Mouse (Mus musculus) lung, postnatal 0 days (tissue): ENCODE data around the gene Timmdc1. TPM values are rescaled to one million over a fixed set of nuclear protein-coding genes. Genes with fewer than 3 reads are reported as not detected.

Experiments
- ATAC-seq: fragments of 200-750 bp; cut with Nextera tagmentation; 2 replicates; pipeline ENCODE4 v1.8.0; 2017; ENCODE audit warnings: moderate library complexity
- DNase-seq: peaks from one replicate; pipeline ENCODE4 v3.0.0-alpha.2; 2016; ENCODE audit warnings: low spot score
- H3K27ac ChIP-seq: fragments of 300-500 bp; sonication (generic); 2 replicates; pipeline ENCODE4 v1.5.1; 2014; ENCODE audit warnings: antibody characterized with exemption, mild to moderate bottlenecking, low read length, mixed read lengths
- H3K27me3 ChIP-seq: fragments of 300-500 bp; sonication (generic); replicated peaks from 2 replicates; pipeline ENCODE4 v1.6.1; 2014; ENCODE audit warnings: low read length, mixed read lengths; ENCODE audit not compliant: insufficient read depth
- H3K36me3 ChIP-seq: fragments of 300-500 bp; sonication (generic); 2 replicates; pipeline ENCODE4 v1.6.1; 2014; ENCODE audit warnings: low read length, mixed read lengths; ENCODE audit not compliant: insufficient read depth
- H3K4me1 ChIP-seq: fragments of 300-500 bp; sonication (generic); 2 replicates; pipeline ENCODE4 v1.6.1; 2014; ENCODE audit warnings: antibody characterized with exemption, low read depth, low read length, mixed read lengths; ENCODE audit not compliant: insufficient read depth
- H3K4me2 ChIP-seq: fragments of 300-500 bp; sonication (generic); replicated peaks from 2 replicates; pipeline ENCODE4 v1.6.1; 2014; ENCODE audit warnings: low read depth, mild to moderate bottlenecking, low read length, moderate library complexity, mixed read lengths
- H3K4me3 ChIP-seq: fragments of 300-500 bp; sonication (generic); 2 replicates; pipeline ENCODE4 v1.5.1; 2014; ENCODE audit warnings: low read depth, low read length
- H3K9ac ChIP-seq: fragments of 300-500 bp; sonication (generic); replicated peaks from 2 replicates; pipeline ENCODE4 v1.6.1; 2014; ENCODE audit warnings: low read depth, mild to moderate bottlenecking
- H3K9me3 ChIP-seq: fragments of 300-500 bp; sonication (generic); 2 replicates; pipeline ENCODE4 v1.6.1; 2016; ENCODE audit warnings: low read length, mixed read lengths
- CTCF ChIP-seq: IDR thresholded peaks from 2 replicates; pipeline ENCODE4 v1.5.1; 2016; ENCODE audit warnings: antibody characterized with exemption, mild to moderate bottlenecking
- EP300 ChIP-seq: IDR thresholded peaks from 2 replicates; pipeline ENCODE4 v1.6.1; 2016; ENCODE audit warnings: antibody characterized with exemption, mild to moderate bottlenecking, control low read depth
- WGBS: fragments of 180-500 bp; shearing (Covaris S2); extraction: QIAGEN DNeasy Blood & Tissue Kit; methylation state at CpG from one replicate; pipeline ENCODE4 v1.1.7; 2014; 5-methylcytosine and 5-hydroxymethylcytosine counted together
- polyA plus RNA-seq: library from polyadenylated mRNA; unstranded; fragments of >200 nt; fragmentation: Nextera tagmentation; extraction: Ambion mirVana; gene quantifications from 2 replicates; pipeline ENCODE4 v1.2.1, GENCODE M21; 2015

Gene Timmdc1
- polyA plus RNA-seq, 1 experiment from 2014 or later: 16.7 TPM

- DNase-seq (no peak), ATAC-seq (no peak)
- H3K4me1 ChIP-seq: no peaks in the 10 kb centered on the region
- no peak overlapping the region for H3K4me3 ChIP-seq
- no peak overlapping the region for H3K4me2 ChIP-seq
- WGBS: 83% methylated on average over 11 of the region's 13 CpGs
- TF ChIP-seq CTCF: no peak
- no peaks in the 10 kb centered on the region for H3K9me3 ChIP-seq
- H3K9ac ChIP-seq: no peak overlapping the region
- 0 out of 2 replicates have a peak, but pooled peaks cover 4% of the 10 kb centered on the region for H3K36me3 ChIP-seq
- no peak overlapping the region for H3K27ac ChIP-seq
- H3K27me3 ChIP-seq: no peaks in the 10 kb centered on the region
These were observed 16.4 kb upstream of the Timmdc1 start for GRCm38 (mm10) chr16:38538716-38539380.

DNA sequence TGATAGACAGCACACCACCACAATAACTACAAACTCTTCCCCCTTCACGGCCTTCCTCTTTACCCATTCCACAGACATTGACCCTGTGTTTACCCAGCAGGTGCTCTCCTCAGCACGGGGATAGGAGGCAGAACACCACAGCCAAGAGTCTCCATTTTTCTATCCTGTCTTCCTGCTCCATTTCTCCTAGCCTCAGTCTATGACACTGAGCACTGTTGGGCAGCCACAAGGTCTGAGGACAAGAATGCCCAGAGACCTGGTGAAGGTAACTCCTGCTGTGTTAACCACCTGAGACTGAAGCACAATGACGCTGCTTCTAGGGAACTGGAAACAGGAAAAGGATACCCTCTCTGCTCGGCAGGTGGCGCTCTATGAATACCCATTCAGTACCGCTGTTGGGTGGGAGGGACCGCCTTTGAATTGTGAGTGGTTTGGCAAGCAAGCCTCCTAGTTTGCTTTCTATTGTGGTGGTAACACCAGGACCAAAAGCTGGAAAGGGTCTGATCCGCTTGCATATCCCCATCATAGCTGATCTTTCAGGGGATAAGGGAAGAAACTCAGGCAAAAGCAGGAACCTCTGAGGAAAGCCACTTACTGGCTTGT lies 14.2 kb upstream of the Timmdc1 start:
- no peak overlapping the region for H3K9ac ChIP-seq
- WGBS: 40% methylated on average over 8 of the region's 8 CpGs
- no peak overlapping the region for H3K4me3 ChIP-seq
- ATAC-seq (peak; percentile 74), DNase-seq (peak; percentile 88)
- H3K4me2 ChIP-seq: no peak overlapping the region
- no peaks in the 10 kb centered on the region for H3K4me1 ChIP-seq
- no peaks in the 10 kb centered on the region for H3K27me3 ChIP-seq
- H3K27ac ChIP-seq: no peak overlapping the region
- no peaks in the 10 kb centered on the region for H3K9me3 ChIP-seq
- no peak for TF ChIP-seq EP300
- peak; percentile 92 for TF ChIP-seq CTCF
- peaks cover 4% of the 10 kb centered on the region; the same call in 1 of the 2 replicates for H3K36me3 ChIP-seq

DNA sequence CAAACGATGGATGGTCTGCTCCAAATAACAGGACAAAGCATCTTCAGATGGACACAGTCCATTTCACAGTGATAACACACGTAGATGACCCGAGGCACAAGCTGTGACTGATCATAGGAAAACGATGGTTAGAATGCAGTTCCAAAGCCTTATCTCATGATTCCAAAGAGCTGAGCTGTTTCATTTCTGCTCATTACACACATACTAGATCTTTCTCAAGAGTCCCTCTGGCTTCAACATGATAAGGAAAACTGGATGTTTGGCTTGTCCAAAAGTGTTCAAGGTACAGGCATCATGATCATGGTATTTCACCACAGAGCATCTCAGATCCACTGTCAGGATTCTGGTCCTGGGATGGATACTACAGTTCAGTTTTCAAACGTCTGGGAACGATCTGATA lies 3.8 kb upstream of the Timmdc1 start:
- no peak overlapping the region for H3K9ac ChIP-seq
- H3K4me3 ChIP-seq: no peak overlapping the region
- ATAC-seq: no peak
- no peak for TF ChIP-seq CTCF
- no peak for TF ChIP-seq EP300
- H3K4me2 ChIP-seq: no peak overlapping the region
- no peaks in the 10 kb centered on the region for H3K27me3 ChIP-seq
- 81% methylated on average over 6 of the region's 6 CpGs for WGBS
- H3K4me1 ChIP-seq: peaks cover 4% of the 10 kb centered on the region; the same call in 1 of the 2 replicates
- no peak overlapping the region for H3K27ac ChIP-seq
- H3K9me3 ChIP-seq: no peaks in the 10 kb centered on the region
- DNase-seq: no peak
- peaks cover 27% of the 10 kb centered on the region; the same call in 1 of the 2 replicates for H3K36me3 ChIP-seq

DNA sequence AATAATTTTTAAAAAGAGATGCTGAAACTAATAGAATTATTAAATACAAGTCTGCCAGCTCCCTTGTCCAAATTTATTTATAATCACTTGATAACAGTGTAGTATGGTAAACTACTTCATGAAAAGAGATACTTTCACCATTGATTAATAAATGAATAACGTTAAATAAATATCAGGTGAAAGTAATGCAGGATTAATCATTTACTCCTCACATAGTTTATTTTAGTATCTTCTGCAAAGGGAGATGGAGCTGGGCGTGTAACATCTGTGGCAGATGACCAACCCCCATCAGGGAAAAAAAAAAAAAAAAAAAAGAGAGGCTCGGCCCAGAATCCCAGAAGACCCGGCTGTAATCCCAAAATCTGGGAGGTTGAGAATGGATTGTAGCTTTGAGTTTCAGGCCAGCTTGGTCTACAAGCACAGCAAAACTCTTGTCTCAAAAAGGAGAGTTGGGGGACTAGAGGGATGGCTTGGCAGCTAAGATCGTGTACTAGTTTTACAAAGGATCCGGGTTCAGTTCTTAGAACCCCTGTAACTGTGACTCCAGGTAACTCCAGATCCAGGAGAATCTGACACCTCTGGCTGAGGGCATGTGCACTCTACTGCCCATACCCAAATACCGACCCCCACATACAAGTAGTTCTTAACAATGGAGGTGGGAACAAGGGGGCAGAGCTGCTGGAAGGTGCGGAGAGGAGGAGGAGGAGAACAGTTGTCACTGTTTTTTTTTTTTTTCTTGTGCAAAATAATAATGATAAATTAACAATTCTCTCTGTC lies 1.1 kb downstream of the Timmdc1 start:
- Histone ChIP-seq H3K4me2 (peak overlapping the region; percentile 71), H3K9ac (no peak overlapping the region), H3K36me3 (peaks cover 8% of the 10 kb centered on the region; the same call in 1 of the 2 replicates), H3K4me3 (peak overlapping the region; percentile 98; the same call in 1 of the 2 replicates), H3K9me3 (no peaks in the 10 kb centered on the region), H3K27me3 (no peaks in the 10 kb centered on the region), H3K27ac (no peak overlapping the region), H3K4me1 (peaks cover 4% of the 10 kb centered on the region; the same call in 1 of the 2 replicates)
- TF ChIP-seq CTCF (no peak), EP300 (no peak)
- ATAC-seq: no peak
- WGBS: 21% methylated on average over 8 of the region's 8 CpGs
- DNase-seq: no peak

GRCm38 (mm10) chr16:38519140-38519539 lies 3.3 kb downstream of the Timmdc1 start:
- Histone ChIP-seq H3K4me2 (no peak overlapping the region), H3K36me3 (no peaks in the 10 kb centered on the region; the same call in 1 of the 2 replicates), H3K4me3 (no peak overlapping the region), H3K27ac (no peak overlapping the region), H3K4me1 (peaks cover 4% of the 10 kb centered on the region; the same call in 1 of the 2 replicates), H3K27me3 (no peaks in the 10 kb centered on the region), H3K9me3 (no peaks in the 10 kb centered on the region), H3K9ac (no peak overlapping the region)
- WGBS: 100% methylated on average over 2 of the region's 2 CpGs
- no peak for DNase-seq
- TF ChIP-seq CTCF (no peak), EP300 (no peak)
- no peak for ATAC-seq

DNA sequence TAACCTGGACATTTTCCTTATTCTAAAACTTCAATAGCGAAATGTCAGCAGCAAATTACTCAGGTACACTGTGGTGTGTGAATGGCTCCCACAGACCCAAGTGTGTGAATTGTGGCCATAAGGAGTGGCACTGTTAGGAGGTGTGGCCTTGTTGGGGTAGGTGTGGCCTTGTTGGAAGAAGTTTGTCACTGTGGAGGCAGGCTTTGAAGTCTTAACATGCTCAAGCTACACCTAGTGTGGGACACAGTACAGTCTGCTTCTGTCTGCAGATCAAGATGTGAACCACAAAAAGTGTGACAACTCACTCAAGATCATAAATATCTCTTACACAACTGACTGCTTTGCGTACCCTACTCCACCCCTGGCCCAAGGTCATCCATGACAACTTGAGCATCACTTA lies 11.6 kb downstream of the Timmdc1 start:
- 93% methylated on average over 2 of the region's 2 CpGs for WGBS
- Histone ChIP-seq H3K4me1 (no peaks in the 10 kb centered on the region), H3K27ac (no peak overlapping the region), H3K36me3 (peaks cover 14% of the 10 kb centered on the region; the same call in 1 of the 2 replicates), H3K9me3 (no peaks in the 10 kb centered on the region), H3K27me3 (no peaks in the 10 kb centered on the region), H3K9ac (no peak overlapping the region), H3K4me2 (no peak overlapping the region), H3K4me3 (no peak overlapping the region)
- TF ChIP-seq CTCF: no peak
- no peak for TF ChIP-seq EP300
- DNase-seq: no peak
- ATAC-seq: no peak
